Mouse (Mus musculus): Measurements from ENCODE around the gene Sytl3. TPM values are rescaled to one million over a fixed set of nuclear protein-coding genes. Genes with fewer than 3 reads are reported as not detected.
"Not testable (repeated sequence)": the region's sequence is repeated elsewhere in the genome, so short reads cannot be mapped to it uniquely, and the experiment has no call there.

The Sytl3 gene
- polyA plus RNA-seq, 1 experiment from 2014 or later = 3.9 TPM

DNA sequence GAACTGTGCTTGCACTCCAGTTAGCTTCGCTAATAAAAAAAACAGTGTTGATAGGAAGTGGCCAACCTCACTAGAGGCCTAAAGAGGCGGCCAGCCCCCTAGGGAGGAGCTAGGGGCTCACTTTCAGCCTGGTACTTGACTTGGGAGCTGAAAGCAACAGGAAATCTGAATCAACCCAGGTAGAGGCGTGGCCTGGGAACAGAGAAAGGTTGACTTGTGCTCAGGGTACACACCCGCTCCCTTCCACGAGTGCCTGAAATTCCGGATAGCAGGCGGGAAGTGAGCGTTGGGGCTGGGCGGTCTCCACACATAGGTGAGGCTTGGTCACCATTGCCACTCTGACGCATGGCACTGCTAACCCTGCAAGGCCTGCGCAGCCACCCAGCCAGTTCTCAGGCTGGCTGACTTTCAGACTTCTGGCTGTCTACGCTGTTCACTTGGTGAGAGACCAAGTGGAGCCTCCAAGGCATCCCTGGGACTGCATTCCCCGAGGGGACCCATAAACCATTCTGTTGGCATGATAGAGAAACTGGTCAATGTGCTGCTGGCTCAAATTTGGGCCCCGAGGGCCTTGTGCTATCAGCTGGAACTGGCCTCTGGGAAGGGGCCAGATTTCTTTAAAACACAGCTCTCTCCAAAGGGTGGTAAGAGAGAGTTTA lies 18.0 kb upstream of the Sytl3 start:
- H3K4me1 ChIP-seq (ENCODE audit: control insufficient read depth, insufficient read depth, low read length); H3K36me3 ChIP-seq (ENCODE audit: control insufficient read depth, insufficient read depth, low read length); H3K4me2 ChIP-seq (ENCODE audit: low read depth, low read length); H3K9ac ChIP-seq (ENCODE audit: low read depth, low read length); H3K27ac ChIP-seq (ENCODE audit: low read length); H3K27me3 ChIP-seq (replicated peaks; ENCODE audit: control insufficient read depth, insufficient read depth, low read length); H3K9me3 ChIP-seq (ENCODE audit: control insufficient read depth, low read length); H3K4me3 ChIP-seq (ENCODE audit: low read length): not testable (repeated sequence)
- WGBS = 74% methylated on average over 14 of the region's 14 CpGs
- ATAC-seq = peak; percentile 84

DNA sequence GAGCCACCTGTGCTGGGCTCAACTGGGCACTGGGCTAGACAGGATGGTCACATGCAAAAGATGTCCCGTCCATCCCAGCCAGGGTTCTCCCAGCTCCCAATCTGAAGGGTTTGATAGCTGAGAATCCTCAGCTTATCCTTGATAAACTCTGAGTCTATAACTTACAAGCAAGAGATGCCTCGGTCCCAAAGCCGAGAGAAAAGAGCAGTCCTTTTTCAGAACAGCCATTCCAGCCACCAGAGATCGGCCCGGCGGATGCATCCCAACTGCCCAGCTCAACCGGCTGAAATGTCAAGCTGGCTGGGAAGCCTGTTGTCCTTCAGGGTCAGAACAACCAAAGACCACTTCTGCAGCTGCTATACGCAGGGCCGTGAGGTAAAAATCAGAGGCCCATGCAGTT lies 14.7 kb upstream of the Sytl3 start:
- 90% methylated on average over 9 of the region's 9 CpGs for WGBS
- ATAC-seq; H3K4me2 ChIP-seq (ENCODE audit: low read depth, low read length): not testable (repeated sequence)

DNA sequence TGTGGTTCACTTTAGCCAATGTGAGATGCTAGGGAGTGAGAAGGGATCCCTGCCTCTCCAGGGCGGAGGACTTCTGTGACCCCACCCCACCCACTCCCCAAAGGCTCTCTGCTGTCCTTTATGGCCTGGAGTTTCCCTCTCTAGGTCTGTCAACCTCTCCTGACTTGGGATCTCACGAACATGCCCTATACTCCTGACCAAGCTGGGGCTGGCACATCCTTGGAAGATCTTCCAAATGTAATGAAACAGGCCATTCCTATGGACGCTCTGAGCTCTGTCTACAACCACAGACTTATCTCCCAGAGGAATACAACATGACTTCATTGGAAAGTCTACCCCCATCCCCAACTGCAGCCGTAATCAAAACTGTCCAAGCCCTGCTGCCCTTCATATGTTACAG lies 14.2 kb upstream of the Sytl3 start:
- not testable (repeated sequence) for ATAC-seq

More for the DNA sequence above, 14.7 kb upstream of the Sytl3 start:
- not testable (repeated sequence) for H3K9ac ChIP-seq (ENCODE audit: low read depth, low read length); H3K4me1 ChIP-seq (ENCODE audit: control insufficient read depth, insufficient read depth, low read length); H3K27me3 ChIP-seq (replicated peaks; ENCODE audit: control insufficient read depth, insufficient read depth, low read length); H3K27ac ChIP-seq (ENCODE audit: low read length); H3K4me3 ChIP-seq (ENCODE audit: low read length); H3K9me3 ChIP-seq (ENCODE audit: control insufficient read depth, low read length); H3K36me3 ChIP-seq (ENCODE audit: control insufficient read depth, insufficient read depth, low read length)

DNA sequence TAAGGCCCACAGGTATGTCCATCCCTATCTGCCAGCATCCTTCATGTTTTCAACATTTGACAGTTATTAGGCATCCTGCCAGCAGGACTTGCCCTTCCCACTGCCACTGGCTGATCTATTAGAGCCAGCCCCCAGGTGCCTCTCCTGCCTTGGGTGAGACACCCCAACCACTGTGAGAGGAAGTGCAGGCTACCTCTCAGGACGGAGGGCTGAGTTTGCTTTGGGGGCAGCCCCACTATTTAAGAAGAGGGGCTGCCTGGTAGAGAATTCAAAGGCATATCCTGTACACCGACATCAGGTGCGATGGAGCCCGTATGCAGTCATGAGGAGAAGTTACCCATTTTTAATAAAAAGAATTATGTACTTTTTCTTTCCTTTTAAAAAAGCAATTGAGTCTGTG lies 13.2 kb upstream of the Sytl3 start:
- not testable (repeated sequence) for H3K27ac ChIP-seq (ENCODE audit: low read length); H3K9ac ChIP-seq (ENCODE audit: low read depth, low read length); H3K4me2 ChIP-seq (ENCODE audit: low read depth, low read length); H3K4me1 ChIP-seq (ENCODE audit: control insufficient read depth, insufficient read depth, low read length); ATAC-seq; H3K27me3 ChIP-seq (replicated peaks; ENCODE audit: control insufficient read depth, insufficient read depth, low read length); H3K4me3 ChIP-seq (ENCODE audit: low read length); H3K9me3 ChIP-seq (ENCODE audit: control insufficient read depth, low read length); H3K36me3 ChIP-seq (ENCODE audit: control insufficient read depth, insufficient read depth, low read length)
- 86% methylated on average over 3 of the region's 4 CpGs for WGBS

More for the DNA sequence above, 14.2 kb upstream of the Sytl3 start:
- H3K36me3 ChIP-seq (ENCODE audit: control insufficient read depth, insufficient read depth, low read length); H3K4me1 ChIP-seq (ENCODE audit: control insufficient read depth, insufficient read depth, low read length); H3K4me2 ChIP-seq (ENCODE audit: low read depth, low read length); H3K27me3 ChIP-seq (replicated peaks; ENCODE audit: control insufficient read depth, insufficient read depth, low read length); H3K4me3 ChIP-seq (ENCODE audit: low read length); H3K9me3 ChIP-seq (ENCODE audit: control insufficient read depth, low read length); H3K9ac ChIP-seq (ENCODE audit: low read depth, low read length); H3K27ac ChIP-seq (ENCODE audit: low read length): not testable (repeated sequence)
- 88% methylated on average over 4 of the region's 4 CpGs for WGBS

DNA sequence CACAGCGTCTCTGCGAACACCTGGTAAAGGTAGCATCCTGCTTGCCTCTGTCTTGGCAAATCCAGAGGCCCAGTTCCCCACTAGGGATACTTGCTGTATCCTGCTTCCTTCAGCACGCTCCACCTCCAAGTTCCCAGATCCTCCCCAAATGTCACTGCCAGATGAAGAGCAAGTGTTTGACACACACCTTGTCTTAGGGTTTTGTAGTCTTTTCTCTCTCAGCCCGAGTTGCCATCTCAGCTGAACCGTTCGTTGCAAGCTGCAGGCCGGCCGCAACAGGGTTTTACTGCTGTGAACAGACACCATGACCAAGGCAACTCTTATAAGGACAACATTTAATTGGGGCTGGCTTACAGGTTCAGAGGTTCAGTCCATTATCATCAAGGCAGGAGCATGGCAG lies 12.1 kb upstream of the Sytl3 start:
- ATAC-seq; H3K27ac ChIP-seq (ENCODE audit: low read length); H3K4me1 ChIP-seq (ENCODE audit: control insufficient read depth, insufficient read depth, low read length); H3K4me2 ChIP-seq (ENCODE audit: low read depth, low read length); H3K9ac ChIP-seq (ENCODE audit: low read depth, low read length); H3K36me3 ChIP-seq (ENCODE audit: control insufficient read depth, insufficient read depth, low read length); H3K27me3 ChIP-seq (replicated peaks; ENCODE audit: control insufficient read depth, insufficient read depth, low read length); H3K4me3 ChIP-seq (ENCODE audit: low read length); H3K9me3 ChIP-seq (ENCODE audit: control insufficient read depth, low read length): not testable (repeated sequence)
- WGBS = 94% methylated on average over 8 of the region's 8 CpGs

DNA sequence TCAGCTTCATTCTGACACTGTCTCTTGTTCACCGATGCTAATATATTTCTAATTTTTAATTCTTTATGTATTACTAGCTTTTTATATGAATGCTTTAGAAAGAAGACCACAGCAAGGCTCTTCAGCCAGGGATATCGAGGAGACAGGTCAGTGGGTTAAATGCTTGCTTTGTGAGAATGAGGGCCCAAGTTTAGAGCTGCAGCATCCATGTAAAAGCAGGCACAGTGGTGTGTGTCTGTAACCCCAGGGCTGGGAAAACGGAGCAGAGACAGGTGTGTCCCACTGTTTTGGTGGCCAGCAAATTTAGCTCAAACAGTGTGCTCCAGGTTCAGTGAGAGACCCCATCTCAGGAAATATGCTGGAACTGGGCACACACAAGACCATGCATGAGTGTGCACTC lies 11.4 kb upstream of the Sytl3 start:
- H3K9ac ChIP-seq (ENCODE audit: low read depth, low read length); H3K36me3 ChIP-seq (ENCODE audit: control insufficient read depth, insufficient read depth, low read length); H3K27me3 ChIP-seq (replicated peaks; ENCODE audit: control insufficient read depth, insufficient read depth, low read length); H3K27ac ChIP-seq (ENCODE audit: low read length); ATAC-seq; H3K4me1 ChIP-seq (ENCODE audit: control insufficient read depth, insufficient read depth, low read length); H3K9me3 ChIP-seq (ENCODE audit: control insufficient read depth, low read length); H3K4me2 ChIP-seq (ENCODE audit: low read depth, low read length); H3K4me3 ChIP-seq (ENCODE audit: low read length): not testable (repeated sequence)
- WGBS = 94% methylated on average over 3 of the region's 3 CpGs

DNA sequence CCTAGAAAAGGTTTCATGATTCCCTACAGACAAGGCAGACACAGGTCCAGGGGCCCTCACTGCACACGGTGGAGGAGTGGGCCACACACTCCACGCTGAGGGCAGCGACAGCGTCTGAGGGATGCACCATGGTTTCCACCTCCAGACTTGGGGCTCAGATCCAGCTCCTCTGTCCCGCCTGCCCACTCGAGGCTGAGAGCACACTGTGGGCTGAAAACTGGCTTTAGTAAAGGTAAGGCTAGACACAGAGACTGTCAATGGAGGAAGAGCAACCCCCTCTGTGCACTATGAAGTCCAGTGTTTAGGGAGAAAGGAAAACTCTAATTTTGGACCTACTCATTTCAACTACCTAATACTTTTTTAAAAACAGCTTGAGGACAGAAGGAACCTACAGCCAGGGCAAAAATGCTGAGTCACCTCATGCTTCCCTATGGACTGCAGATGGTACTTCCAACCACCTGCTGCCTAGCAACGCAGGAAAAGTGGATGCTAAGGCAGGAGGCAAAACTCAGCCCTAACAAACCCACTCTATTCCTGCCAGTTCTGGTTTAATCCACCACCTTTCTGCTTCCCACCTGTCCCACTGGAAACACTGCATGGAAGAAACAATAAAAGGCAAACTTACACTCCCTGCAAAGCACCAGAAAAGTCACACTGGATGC lies 7.9 kb upstream of the Sytl3 start:
- not testable (repeated sequence) for H3K9me3 ChIP-seq (ENCODE audit: control insufficient read depth, low read length); H3K27ac ChIP-seq (ENCODE audit: low read length); H3K27me3 ChIP-seq (replicated peaks; ENCODE audit: control insufficient read depth, insufficient read depth, low read length); H3K4me2 ChIP-seq (ENCODE audit: low read depth, low read length); H3K4me1 ChIP-seq (ENCODE audit: control insufficient read depth, insufficient read depth, low read length); H3K9ac ChIP-seq (ENCODE audit: low read depth, low read length); H3K36me3 ChIP-seq (ENCODE audit: control insufficient read depth, insufficient read depth, low read length); ATAC-seq; H3K4me3 ChIP-seq (ENCODE audit: low read length)
- WGBS = 86% methylated on average over 3 of the region's 7 CpGs

DNA sequence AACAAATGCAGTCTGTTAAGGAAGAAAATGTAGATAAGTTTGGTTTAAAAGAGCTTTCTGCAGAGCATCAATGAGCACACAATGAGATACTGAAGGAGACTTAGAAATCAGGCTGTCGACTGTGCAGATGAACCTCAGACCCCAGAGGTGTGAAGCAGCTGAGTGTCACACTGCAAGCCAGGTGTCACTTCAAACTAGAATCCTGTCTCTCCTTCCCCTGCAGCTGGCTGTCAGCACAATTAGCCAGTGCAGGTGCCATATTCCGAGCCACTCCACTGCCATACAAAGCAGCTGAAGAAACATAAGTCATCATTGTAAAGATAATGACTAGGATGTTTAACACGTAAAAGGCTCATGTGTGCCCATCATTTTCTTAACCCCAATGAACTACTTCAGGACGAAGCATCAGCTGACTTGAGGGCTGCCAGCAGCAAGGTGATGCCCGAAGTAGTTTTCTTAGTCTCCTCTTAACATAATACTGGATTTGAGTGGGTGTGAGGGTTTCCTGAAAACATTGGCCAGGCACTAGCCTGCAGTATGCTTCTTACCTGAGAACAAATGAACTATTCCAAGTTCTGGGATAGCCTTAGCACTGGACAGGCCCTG lies 5.4 kb upstream of the Sytl3 start:
- not testable (repeated sequence) for H3K4me3 ChIP-seq (ENCODE audit: low read length); H3K27me3 ChIP-seq (replicated peaks; ENCODE audit: control insufficient read depth, insufficient read depth, low read length); H3K36me3 ChIP-seq (ENCODE audit: control insufficient read depth, insufficient read depth, low read length); H3K4me1 ChIP-seq (ENCODE audit: control insufficient read depth, insufficient read depth, low read length); H3K27ac ChIP-seq (ENCODE audit: low read length); H3K9ac ChIP-seq (ENCODE audit: low read depth, low read length); H3K9me3 ChIP-seq (ENCODE audit: control insufficient read depth, low read length); ATAC-seq; H3K4me2 ChIP-seq (ENCODE audit: low read depth, low read length)
- WGBS = 85% methylated on average over 4 of the region's 5 CpGs

DNA sequence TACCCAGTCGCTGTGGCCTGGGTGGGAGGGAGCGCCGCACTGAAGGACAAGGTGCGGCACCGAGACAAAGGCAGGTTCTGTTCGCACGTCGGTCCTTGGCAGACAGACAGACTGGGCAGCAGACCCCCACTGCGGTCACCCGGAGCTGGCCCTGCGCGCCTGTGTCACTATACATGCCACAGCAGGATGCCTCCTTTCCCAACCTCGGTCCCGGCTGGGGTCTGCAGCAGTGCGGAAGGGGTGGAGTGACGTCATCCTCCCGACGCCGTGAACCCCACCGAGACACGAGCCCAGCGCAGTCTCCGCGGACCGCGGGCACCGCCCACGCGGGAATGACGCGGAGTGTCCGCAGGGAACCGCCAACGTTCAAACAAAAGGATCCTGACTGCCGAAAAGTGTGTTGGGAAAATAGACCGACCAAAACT lies 3.8 kb upstream of the Sytl3 start:
- Histone ChIP-seq H3K4me2 (ENCODE audit: low read depth, low read length) (peak overlapping the region; percentile 50), H3K27ac (ENCODE audit: low read length) (peak overlapping the region; percentile 68), H3K4me3 (ENCODE audit: low read length) (peak overlapping the region; percentile 56), H3K9ac (ENCODE audit: low read depth, low read length) (peak overlapping the region; percentile 70)
- H3K27me3 ChIP-seq (replicated peaks; ENCODE audit: control insufficient read depth, insufficient read depth, low read length); H3K36me3 ChIP-seq (ENCODE audit: control insufficient read depth, insufficient read depth, low read length); H3K9me3 ChIP-seq (ENCODE audit: control insufficient read depth, low read length); H3K4me1 ChIP-seq (ENCODE audit: control insufficient read depth, insufficient read depth, low read length): not testable (repeated sequence)
- peak; percentile 82 for ATAC-seq
- WGBS = under 1% methylated on average over 34 of the region's 36 CpGs

Measured in intestine, embryonic 16.5 days (tissue).